8 mouse cellular contexts compared by ENCODE assay signal in genomic region chr9:107575579-107576356, GRCm38 (mm10). TPM values are rescaled to one million over a fixed set of nuclear protein-coding genes. Genes with fewer than 3 reads are reported as not detected.
A peak's percentile ranks its signal among the peaks of the same experiment; 100 is the strongest.
DNase-seq lines count a peak whose midpoint lies in the region; ATAC-seq and TF ChIP-seq lines count a peak whose summit lies in the region.

No protein-coding gene starts in this region.

- H3K9ac ChIP-seq in forebrain, embryonic 16.5 days (replicated peaks; ENCODE audit: low read depth, low read length): no peak overlapping the region
- no peak overlapping the region for H3K9ac ChIP-seq in lung, postnatal 0 days (replicated peaks; ENCODE audit: low read depth)
- peak overlapping the region; percentile 64; the same call in 1 of the 2 replicates for H3K9ac ChIP-seq in intestine, embryonic 16.5 days (ENCODE audit: low read depth, low read length)
- H3K9ac ChIP-seq in liver, postnatal 0 days (replicated peaks): no peak overlapping the region

- DNase-seq in forebrain, embryonic 10.5 days (ENCODE audit: extremely low spot score, low spot score): no peak
- DNase-seq in lung, postnatal 0 days (ENCODE audit: low spot score): peak; percentile 59
- DNase-seq in lung, postnatal 36 days: no peak
- peak; percentile 52 for DNase-seq in liver, postnatal 0 days
- DNase-seq in left cerebral cortex, postnatal 14 days (ENCODE audit: low spot score in 2 of 2): no peak
- no peak for DNase-seq in ovary, adult 18-20 months (ENCODE audit: low spot score)

- peaks cover 3% of the 10 kb centered on the region; the same call in 1 of the 2 replicates for H3K9me3 ChIP-seq in forebrain, embryonic 10.5 days
- H3K9me3 ChIP-seq in forebrain, embryonic 16.5 days (ENCODE audit: control insufficient read depth, low read length): no peaks in the 10 kb centered on the region
- H3K9me3 ChIP-seq in lung, postnatal 0 days (ENCODE audit: low read length): no peaks in the 10 kb centered on the region
- no peaks in the 10 kb centered on the region for H3K9me3 ChIP-seq in intestine, embryonic 16.5 days (ENCODE audit: control insufficient read depth, low read length)
- H3K9me3 ChIP-seq in liver, postnatal 0 days (ENCODE audit: low read length): no peaks in the 10 kb centered on the region

- no peaks in the 10 kb centered on the region for H3K27me3 ChIP-seq in forebrain, embryonic 10.5 days (ENCODE audit: poor library complexity, severe bottlenecking)
- no peaks in the 10 kb centered on the region for H3K27me3 ChIP-seq in forebrain, embryonic 16.5 days (replicated peaks; ENCODE audit: control insufficient read depth, insufficient read depth, low read length)
- no peaks in the 10 kb centered on the region for H3K27me3 ChIP-seq in lung, postnatal 0 days (replicated peaks; ENCODE audit: insufficient read depth, low read length)
- no peaks in the 10 kb centered on the region for H3K27me3 ChIP-seq in intestine, embryonic 16.5 days (replicated peaks; ENCODE audit: control insufficient read depth, insufficient read depth, low read length)
- H3K27me3 ChIP-seq in liver, postnatal 0 days (ENCODE audit: insufficient read depth, low read length): no peaks in the 10 kb centered on the region

- no peak for ATAC-seq in forebrain, embryonic 16.5 days
- no peak for ATAC-seq in lung, postnatal 0 days
- peak; percentile 71 for ATAC-seq in intestine, embryonic 16.5 days
- ATAC-seq in liver, postnatal 0 days: peak; percentile 66

- peak overlapping the region; percentile 86 for H3K27ac ChIP-seq in forebrain, embryonic 10.5 days
- H3K27ac ChIP-seq in forebrain, embryonic 16.5 days (ENCODE audit: low read length): no peak overlapping the region
- H3K27ac ChIP-seq in lung, postnatal 0 days (ENCODE audit: low read length): peak overlapping the region; percentile 38
- peak overlapping the region; percentile 74 for H3K27ac ChIP-seq in intestine, embryonic 16.5 days (ENCODE audit: low read length)
- H3K27ac ChIP-seq in liver, postnatal 0 days (ENCODE audit: low read depth): peak overlapping the region; percentile 87

- 0 out of 2 replicates have a peak, but pooled peaks have one; percentile 20 for TF ChIP-seq EP300 in lung, postnatal 0 days (IDR thresholded peaks at IDR 0.05)
- TF ChIP-seq EP300 in liver, postnatal 0 days (IDR thresholded peaks at IDR 0.05; ENCODE audit: low read depth): no peak; the same call in 1 of the 2 replicates

- no peak overlapping the region for H3K4me2 ChIP-seq in forebrain, embryonic 16.5 days (ENCODE audit: low read length)
- no peak overlapping the region for H3K4me2 ChIP-seq in lung, postnatal 0 days (replicated peaks; ENCODE audit: low read depth, low read length)
- peak overlapping the region; percentile 6; the same call in 1 of the 2 replicates for H3K4me2 ChIP-seq in intestine, embryonic 16.5 days (ENCODE audit: low read depth, low read length)
- H3K4me2 ChIP-seq in liver, postnatal 0 days (ENCODE audit: low read depth, low read length): no peak overlapping the region

- H3K4me1 ChIP-seq in forebrain, embryonic 10.5 days: peaks cover 69% of the 10 kb centered on the region
- H3K4me1 ChIP-seq in forebrain, embryonic 16.5 days (replicated peaks; ENCODE audit: control insufficient read depth, insufficient read depth, low read length): peaks cover 35% of the 10 kb centered on the region
- peaks cover 6% of the 10 kb centered on the region; the same call in 1 of the 2 replicates for H3K4me1 ChIP-seq in lung, postnatal 0 days (ENCODE audit: insufficient read depth, low read depth, low read length)
- H3K4me1 ChIP-seq in intestine, embryonic 16.5 days (ENCODE audit: control insufficient read depth, insufficient read depth, low read length): peaks cover 38% of the 10 kb centered on the region
- peaks cover 43% of the 10 kb centered on the region for H3K4me1 ChIP-seq in liver, postnatal 0 days (ENCODE audit: insufficient read depth)

- H3K4me3 ChIP-seq in forebrain, embryonic 10.5 days: no peak overlapping the region
- H3K4me3 ChIP-seq in forebrain, embryonic 16.5 days (replicated peaks; ENCODE audit: low read length): no peak overlapping the region
- no peak overlapping the region for H3K4me3 ChIP-seq in lung, postnatal 0 days (ENCODE audit: low read depth, low read length)
- H3K4me3 ChIP-seq in intestine, embryonic 16.5 days (ENCODE audit: low read length): no peak overlapping the region
- no peak overlapping the region for H3K4me3 ChIP-seq in liver, postnatal 0 days (ENCODE audit: low read depth, low read length)

- no peak for TF ChIP-seq CTCF in lung, postnatal 0 days (IDR thresholded peaks at IDR 0.05)
- no peak for TF ChIP-seq CTCF in liver, postnatal 0 days (IDR thresholded peaks at IDR 0.05; ENCODE audit: low read depth)

- intact Hi-C loops in left cerebral cortex, postnatal 14 days (cut with DNase I): no loop called here

- H3K36me3 ChIP-seq in forebrain, embryonic 10.5 days (replicated peaks): peaks cover 53% of the 10 kb centered on the region
- H3K36me3 ChIP-seq in forebrain, embryonic 16.5 days (ENCODE audit: control insufficient read depth, insufficient read depth): peaks cover 27% of the 10 kb centered on the region
- peaks cover 8% of the 10 kb centered on the region; the same call in 1 of the 2 replicates for H3K36me3 ChIP-seq in lung, postnatal 0 days (ENCODE audit: insufficient read depth, low read length)
- peaks cover 3% of the 10 kb centered on the region; the same call in 1 of the 2 replicates for H3K36me3 ChIP-seq in intestine, embryonic 16.5 days (ENCODE audit: control insufficient read depth, insufficient read depth, low read length)
- peaks cover 12% of the 10 kb centered on the region for H3K36me3 ChIP-seq in liver, postnatal 0 days (replicated peaks; ENCODE audit: insufficient read depth, low read length)

- WGBS in forebrain, embryonic 10.5 days: 86% methylated on average over 14 of the region's 14 CpGs
- 88% methylated on average over 14 of the region's 14 CpGs for whole genome bisulfite sequencing in forebrain, embryonic 16.5 days
- 58% methylated on average over 14 of the region's 14 CpGs for WGBS in lung, postnatal 0 days
- 59% methylated on average over 14 of the region's 14 CpGs for WGBS in intestine, embryonic 16.5 days
- WGBS in liver, postnatal 0 days (ENCODE audit: insufficient replicate concordance): 76% methylated on average over 14 of the region's 14 CpGs

RNA-seq across cellular contexts. Expression of gene Hyal1, which starts 1.0 kb away (rescaled TPM):
- 6.8 and 7.4 TPM in 2 replicates for polyA plus RNA-seq in forebrain, embryonic 10.5 days (2016; fragmentation: Nextera tagmentation; extraction: Ambion mirVana)
- polyA plus RNA-seq in forebrain, embryonic 16.5 days (2015; fragmentation: Nextera tagmentation; extraction: Ambion mirVana): 6.9 and 7.2 TPM in 2 replicates
- 9.7 and 11.0 TPM in 2 replicates for polyA plus RNA-seq in lung, postnatal 0 days (2015; fragmentation: Nextera tagmentation; extraction: Ambion mirVana)
- 5.8 and 5.9 TPM in 2 replicates for polyA plus RNA-seq in intestine, embryonic 16.5 days (2015; fragmentation: Nextera tagmentation; extraction: Ambion mirVana)
- polyA plus RNA-seq in liver, postnatal 0 days (2015; fragmentation: Nextera tagmentation; extraction: Ambion mirVana): 2.5 and 3.3 TPM in 2 replicates
- total RNA-seq in left cerebral cortex, postnatal 14 days (2021): 1 to 10 TPM; 4.9 to 6.3 TPM

RNA-seq across cellular contexts. Expression of gene Naa80, which starts 2.9 kb away (rescaled TPM):
- polyA plus RNA-seq in forebrain, embryonic 10.5 days (2016; fragmentation: Nextera tagmentation; extraction: Ambion mirVana): 13.9 and 17.9 TPM in 2 replicates
- 16.2 and 16.9 TPM in 2 replicates for polyA plus RNA-seq in forebrain, embryonic 16.5 days (2015; fragmentation: Nextera tagmentation; extraction: Ambion mirVana)
- 17.9 and 22.0 TPM in 2 replicates for polyA plus RNA-seq in lung, postnatal 0 days (2015; fragmentation: Nextera tagmentation; extraction: Ambion mirVana)
- 19.2 and 20.2 TPM in 2 replicates for polyA plus RNA-seq in intestine, embryonic 16.5 days (2015; fragmentation: Nextera tagmentation; extraction: Ambion mirVana)
- polyA plus RNA-seq in liver, postnatal 0 days (2015; fragmentation: Nextera tagmentation; extraction: Ambion mirVana): 10.4 and 11.6 TPM in 2 replicates
- 1 to 10 TPM; 8.7 TPM for total RNA-seq in left cerebral cortex, postnatal 14 days (2021)

RNA-seq across cellular contexts. Expression of gene Hyal3, which starts 4.8 kb away (rescaled TPM):
- polyA plus RNA-seq in forebrain, embryonic 10.5 days (2016; fragmentation: Nextera tagmentation; extraction: Ambion mirVana): 0.42 and 0.47 TPM in 2 replicates
- 1.4 TPM in 2 replicates for polyA plus RNA-seq in forebrain, embryonic 16.5 days (2015; fragmentation: Nextera tagmentation; extraction: Ambion mirVana)
- polyA plus RNA-seq in lung, postnatal 0 days (2015; fragmentation: Nextera tagmentation; extraction: Ambion mirVana): 1.7 and 2.2 TPM in 2 replicates
- polyA plus RNA-seq in intestine, embryonic 16.5 days (2015; fragmentation: Nextera tagmentation; extraction: Ambion mirVana): 0.66 and 0.68 TPM in 2 replicates
- polyA plus RNA-seq in liver, postnatal 0 days (2015; fragmentation: Nextera tagmentation; extraction: Ambion mirVana): 0.65 and 0.86 TPM in 2 replicates
- 1 to 10 TPM in 1 of 2 experiments, under 1 TPM in 1; 0.78 to 1.4 TPM for total RNA-seq in left cerebral cortex, postnatal 14 days (2021)

RNA-seq across cellular contexts. Expression of gene Hyal2, which starts 8.0 kb away (rescaled TPM):
- polyA plus RNA-seq in forebrain, embryonic 10.5 days (2016; fragmentation: Nextera tagmentation; extraction: Ambion mirVana): 147 TPM in 2 replicates
- 69.7 and 74.5 TPM in 2 replicates for polyA plus RNA-seq in forebrain, embryonic 16.5 days (2015; fragmentation: Nextera tagmentation; extraction: Ambion mirVana)
- 103 and 104 TPM in 2 replicates for polyA plus RNA-seq in lung, postnatal 0 days (2015; fragmentation: Nextera tagmentation; extraction: Ambion mirVana)
- polyA plus RNA-seq in intestine, embryonic 16.5 days (2015; fragmentation: Nextera tagmentation; extraction: Ambion mirVana): 88.2 and 91.2 TPM in 2 replicates
- 53.9 and 54.5 TPM in 2 replicates for polyA plus RNA-seq in liver, postnatal 0 days (2015; fragmentation: Nextera tagmentation; extraction: Ambion mirVana)
- total RNA-seq in left cerebral cortex, postnatal 14 days (2021): 10 to 100 TPM; 13.0 to 16.2 TPM

RNA-seq across cellular contexts. Expression of gene Ifrd2, which starts 11.7 kb away (rescaled TPM):
- polyA plus RNA-seq in forebrain, embryonic 10.5 days (2016; fragmentation: Nextera tagmentation; extraction: Ambion mirVana): 58.6 and 66.8 TPM in 2 replicates
- 14.4 and 16.8 TPM in 2 replicates for polyA plus RNA-seq in forebrain, embryonic 16.5 days (2015; fragmentation: Nextera tagmentation; extraction: Ambion mirVana)
- polyA plus RNA-seq in lung, postnatal 0 days (2015; fragmentation: Nextera tagmentation; extraction: Ambion mirVana): 22.4 and 24.1 TPM in 2 replicates
- 79.0 and 89.6 TPM in 2 replicates for polyA plus RNA-seq in intestine, embryonic 16.5 days (2015; fragmentation: Nextera tagmentation; extraction: Ambion mirVana)
- polyA plus RNA-seq in liver, postnatal 0 days (2015; fragmentation: Nextera tagmentation; extraction: Ambion mirVana): 63.6 and 68.0 TPM in 2 replicates
- total RNA-seq in left cerebral cortex, postnatal 14 days (2021): 1 to 10 TPM; 8.9 to 9.7 TPM

Comparison
In these comparisons a context has a peak if more than half of its experiments do, and no peak if none do; other contexts are left out.
1. DNase-seq: peak in lung, postnatal 0 days (single experiment) and liver, postnatal 0 days (single experiment); none in forebrain, embryonic 10.5 days (single experiment), lung, postnatal 36 days (single experiment), left cerebral cortex, postnatal 14 days (0 of 2) and ovary, adult 18-20 months (single experiment).
2. ATAC-seq: peak in intestine, embryonic 16.5 days (single experiment) and liver, postnatal 0 days (single experiment); none in forebrain, embryonic 16.5 days (single experiment) and lung, postnatal 0 days (single experiment).